Mouse (Mus musculus) lung, postnatal 0 days (tissue): Measurements from ENCODE around the gene Cep68.

ENCODE experiments used
- CTCF ChIP-seq: IDR thresholded peaks from 2 replicates; pipeline ENCODE4 v1.5.1; 2016; ENCODE audit warnings: antibody characterized with exemption, mild to moderate bottlenecking
- EP300 ChIP-seq: IDR thresholded peaks from 2 replicates; pipeline ENCODE4 v1.6.1; 2016; ENCODE audit warnings: antibody characterized with exemption, mild to moderate bottlenecking, control low read depth

DNA sequence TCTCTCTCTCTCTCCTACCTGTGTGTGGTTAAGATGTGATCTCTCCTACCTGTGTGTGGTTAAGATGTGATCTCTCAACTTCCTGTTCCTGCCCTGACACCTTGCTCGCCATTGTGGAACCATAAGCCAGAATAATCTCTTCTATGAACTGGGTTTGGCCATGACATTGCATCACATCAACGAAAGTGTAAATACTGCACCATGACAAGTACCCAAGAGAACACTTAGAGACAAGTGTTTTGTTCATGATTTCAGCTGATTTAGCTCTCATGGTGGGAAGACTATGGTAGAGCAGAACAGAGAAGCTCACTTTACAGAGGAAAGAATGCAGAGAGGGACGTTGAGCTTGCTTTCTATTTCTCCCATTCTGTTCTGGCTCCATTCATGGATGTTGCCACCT, 35.2 kb upstream of the Cep68 start:
- TF ChIP-seq CTCF (no peak), EP300 (peak; percentile 16; the same call in 1 of the 2 replicates)
